Mouse (Mus musculus): ENCODE measurements around the gene Pacsin1. TPM values are rescaled to one million over a fixed set of nuclear protein-coding genes. Genes with fewer than 3 reads are reported as not detected.

Gene Pacsin1
- total RNA-seq (2015), result 0.87 and 1.2 TPM in 2 replicates
- total RNA-seq (2017), result 0.44 and 0.61 TPM in 2 replicates

DNA sequence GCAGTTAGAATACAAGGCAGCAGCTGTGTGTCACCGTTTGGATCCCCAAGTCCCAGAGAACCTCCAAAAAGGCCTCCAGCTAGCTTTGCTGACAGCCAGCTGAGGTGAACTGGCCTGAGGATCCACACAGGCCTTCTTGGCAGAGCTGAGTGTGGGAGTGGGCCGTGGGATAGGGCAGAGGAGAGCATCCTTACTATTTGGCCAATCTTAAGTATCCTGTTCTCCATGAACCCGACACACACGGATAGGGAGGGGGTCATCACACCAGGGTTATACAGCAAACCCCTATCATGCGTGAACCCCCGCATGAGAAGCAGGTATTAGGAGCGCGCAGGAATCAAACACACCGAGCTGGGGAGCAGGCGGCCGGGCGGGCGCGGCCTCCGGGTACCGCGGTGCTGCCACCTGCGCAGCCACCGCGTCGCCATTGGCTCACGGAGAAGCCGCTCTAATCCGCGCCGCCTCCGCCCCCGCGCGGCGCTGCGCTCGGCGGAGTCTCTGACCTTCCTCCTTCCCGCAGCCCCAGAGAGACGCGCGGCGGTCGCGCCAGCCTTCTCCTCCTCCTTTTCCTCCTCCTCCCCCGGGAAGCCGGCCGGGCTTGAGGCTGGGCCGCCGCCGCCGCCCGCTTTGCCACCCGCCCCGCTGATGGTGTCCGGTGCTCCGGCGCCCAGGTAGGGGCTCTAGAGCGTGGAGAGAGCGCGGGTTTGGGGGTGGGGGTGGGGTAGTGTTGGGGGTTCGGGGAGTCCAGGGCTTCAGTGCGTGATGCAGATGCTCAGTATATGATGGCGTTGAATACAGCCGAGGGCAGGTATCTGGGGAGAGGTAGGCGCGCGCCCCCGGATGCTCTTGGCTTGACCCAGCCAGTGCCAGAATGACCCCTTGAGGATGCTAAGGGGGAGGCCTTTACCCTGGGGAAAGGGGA, at the start of gene Pacsin1:
Gene Pacsin1 (plus strand): TSS at position 421 of the 922 bp plus-strand sequence.
- ATAC-seq (ENCODE audit: poor library complexity, severe bottlenecking), result peak; percentile 54

GRCm38 (mm10) chr17:27609576-27609975, 45.7 kb upstream of the Pacsin1 start:
- no peak for ATAC-seq (ENCODE audit: poor library complexity, severe bottlenecking)

DNA sequence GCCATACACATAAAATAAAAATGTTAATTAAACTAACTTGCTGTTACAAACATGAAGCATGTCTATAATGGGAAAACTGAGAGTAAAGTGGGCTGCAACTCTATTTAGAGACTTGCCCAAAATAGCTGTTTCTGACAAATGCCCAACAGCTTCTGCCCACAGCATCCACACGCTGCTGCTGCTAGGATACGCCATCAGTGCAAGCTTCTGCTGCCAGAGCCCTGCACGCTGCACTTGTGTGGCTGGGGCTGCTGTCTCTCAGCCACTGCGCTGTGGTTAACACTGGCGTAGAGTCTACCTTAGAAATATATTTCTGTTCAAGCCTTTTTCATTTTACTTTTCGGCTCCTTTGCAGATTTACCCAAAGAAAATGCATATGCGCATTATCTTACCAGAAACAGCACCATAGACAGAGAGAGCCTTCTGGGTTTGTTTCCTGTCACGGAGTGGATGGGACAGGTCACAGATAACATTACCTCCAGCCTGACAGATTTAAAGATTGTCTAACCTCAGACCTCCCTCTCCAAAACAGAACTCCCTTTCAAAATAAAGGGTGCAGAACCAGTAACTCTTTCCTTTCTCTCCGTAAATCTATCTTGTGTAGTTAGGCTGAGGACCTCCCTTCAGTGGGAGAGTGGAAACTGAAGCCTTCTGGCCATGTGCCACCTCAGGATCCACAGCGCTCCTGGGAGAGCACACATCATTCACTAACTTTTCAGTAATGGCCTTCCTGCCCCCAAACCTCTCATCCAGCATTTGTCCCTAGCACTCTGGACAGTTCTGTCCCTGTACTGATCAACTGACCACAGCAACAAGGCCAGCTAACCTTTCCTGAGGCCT, 44.4 kb upstream of the Pacsin1 start:
- no peak for ATAC-seq (ENCODE audit: poor library complexity, severe bottlenecking)

DNA sequence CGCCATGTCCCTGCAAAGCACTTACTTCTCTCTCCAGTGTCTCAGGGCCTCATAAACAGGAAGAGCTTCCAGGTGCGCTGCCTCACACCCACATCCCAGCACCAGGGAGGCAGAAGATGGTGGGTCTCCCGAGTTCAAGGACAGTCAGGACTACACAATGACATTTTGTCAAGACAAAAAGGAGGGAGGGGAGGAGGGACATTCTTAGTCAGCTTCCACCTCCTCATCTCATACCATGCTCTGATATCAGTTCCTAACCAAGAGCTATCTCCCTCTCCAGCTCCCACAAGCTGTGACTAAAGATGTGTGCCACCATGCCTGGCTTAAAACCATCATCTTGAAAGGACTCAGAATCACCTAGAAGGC, 43.8 kb upstream of the Pacsin1 start:
- ATAC-seq (ENCODE audit: poor library complexity, severe bottlenecking), result no peak

- ATAC-seq (ENCODE audit: poor library complexity, severe bottlenecking), result peak; percentile 88
Measured at GRCm38 (mm10) chr17:27611994-27612393, 43.3 kb upstream of the Pacsin1 start.

GRCm38 (mm10) chr17:27613016-27613415, 42.3 kb upstream of the Pacsin1 start:
- no peak for ATAC-seq (ENCODE audit: poor library complexity, severe bottlenecking)

DNA sequence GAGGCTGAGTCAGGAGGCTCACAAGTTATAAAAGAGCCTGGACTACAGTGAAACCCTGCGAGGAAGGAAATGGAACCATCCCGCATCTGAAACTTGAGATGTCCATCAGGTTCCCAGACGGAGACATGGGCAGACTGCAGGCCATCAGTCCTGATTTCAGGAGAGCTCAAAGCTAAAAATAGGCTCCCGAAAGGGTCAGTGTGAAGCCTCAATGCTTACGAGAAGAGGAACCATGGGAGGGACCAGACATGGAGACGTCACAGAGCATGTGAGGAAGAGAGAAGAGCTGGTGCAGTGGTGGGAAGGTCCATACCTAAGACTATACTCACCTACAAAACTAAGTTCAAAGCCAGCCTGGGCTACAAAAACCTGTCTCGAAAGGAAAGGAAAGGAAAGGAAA, 39.9 kb upstream of the Pacsin1 start:
- peak; percentile 69 for ATAC-seq (ENCODE audit: poor library complexity, severe bottlenecking)

- ATAC-seq (ENCODE audit: poor library complexity, severe bottlenecking), result no peak
Measured at GRCm38 (mm10) chr17:27621161-27621560, 34.1 kb upstream of the Pacsin1 start.

GRCm38 (mm10) chr17:27621705-27622531, 33.4 kb upstream of the Pacsin1 start:
- peak; percentile 29; the same call in 1 of the 2 replicates for ATAC-seq (ENCODE audit: poor library complexity, severe bottlenecking)

- ATAC-seq (ENCODE audit: poor library complexity, severe bottlenecking), result peak; percentile 57
Measured at GRCm38 (mm10) chr17:27622611-27623359, 32.5 kb upstream of the Pacsin1 start.

GRCm38 (mm10) chr17:27623360-27624326, 31.7 kb upstream of the Pacsin1 start, which contains the start of gene Nudt3:
TSS of gene Nudt3 (minus strand) at chr17:27623495.
- ATAC-seq (ENCODE audit: poor library complexity, severe bottlenecking), result peak; percentile 92

DNA sequence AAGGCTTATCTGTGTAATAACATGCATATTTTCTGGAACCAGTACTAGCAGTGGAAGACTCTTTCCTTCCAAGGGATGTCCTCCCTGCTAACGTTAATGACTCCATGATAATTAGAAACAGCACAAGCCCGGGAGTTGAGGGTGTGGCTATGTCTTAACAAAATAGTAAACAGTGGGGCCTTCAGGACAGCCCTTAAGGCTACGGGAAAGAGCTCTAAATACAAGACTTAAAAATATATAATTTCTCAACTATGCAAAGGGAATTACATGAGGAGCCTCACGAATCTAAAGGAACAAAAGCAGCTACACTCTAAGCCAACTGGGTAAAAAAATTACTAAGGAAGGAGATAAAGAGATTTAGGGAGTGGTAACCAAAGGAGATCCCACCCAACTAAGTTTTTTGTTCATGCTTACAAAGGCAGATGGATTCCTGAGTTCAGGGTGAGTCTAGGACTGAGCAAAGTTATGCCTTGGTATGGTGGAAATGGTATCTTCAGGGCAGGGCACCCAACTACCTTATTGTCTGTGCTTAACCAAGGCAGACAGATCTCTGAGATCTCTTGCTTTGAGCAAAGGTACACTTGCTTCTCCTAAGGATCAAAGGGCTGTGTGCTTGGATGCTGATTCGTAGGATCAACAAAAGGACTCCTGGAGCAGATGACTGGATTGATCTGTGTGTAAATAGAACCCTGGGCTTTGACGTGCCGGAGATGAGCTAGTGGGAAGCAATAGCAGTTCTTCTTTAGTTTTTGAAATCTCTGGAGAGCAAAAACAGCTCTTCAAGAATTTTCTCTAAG, 29.7 kb upstream of the Pacsin1 start:
- no peak for ATAC-seq (ENCODE audit: poor library complexity, severe bottlenecking)

- no peak for ATAC-seq (ENCODE audit: poor library complexity, severe bottlenecking)
Measured at GRCm38 (mm10) chr17:27626681-27627080, 28.6 kb upstream of the Pacsin1 start.

- no peak for ATAC-seq (ENCODE audit: poor library complexity, severe bottlenecking)
Measured at GRCm38 (mm10) chr17:27627451-27627850, 27.9 kb upstream of the Pacsin1 start.

DNA sequence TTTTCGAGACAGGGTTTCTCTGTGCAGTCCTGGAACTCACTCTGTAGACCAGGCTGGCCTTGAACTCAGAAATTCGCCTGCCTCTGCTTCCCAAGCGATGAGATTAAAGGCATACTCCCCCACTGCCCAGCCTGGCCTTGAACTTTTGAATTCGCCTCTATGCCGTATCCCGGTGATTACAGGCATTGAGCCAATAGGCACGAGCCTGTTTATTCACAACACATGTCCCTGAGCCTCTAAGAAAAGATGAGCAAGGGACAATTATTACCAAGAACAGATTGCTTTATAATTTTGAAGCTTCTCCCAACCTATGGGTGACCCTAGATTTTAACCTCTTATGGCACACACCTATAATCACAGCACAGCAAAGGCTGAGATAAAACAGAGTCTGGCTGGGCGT, 26.9 kb upstream of the Pacsin1 start:
- no peak for ATAC-seq (ENCODE audit: poor library complexity, severe bottlenecking)

- ATAC-seq (ENCODE audit: poor library complexity, severe bottlenecking), result peak; percentile 87
Measured at GRCm38 (mm10) chr17:27629249-27630020, 25.9 kb upstream of the Pacsin1 start.
